Mouse (Mus musculus): Measurements from ENCODE around the gene Polr3gl.

Polr3gl gene

DNA sequence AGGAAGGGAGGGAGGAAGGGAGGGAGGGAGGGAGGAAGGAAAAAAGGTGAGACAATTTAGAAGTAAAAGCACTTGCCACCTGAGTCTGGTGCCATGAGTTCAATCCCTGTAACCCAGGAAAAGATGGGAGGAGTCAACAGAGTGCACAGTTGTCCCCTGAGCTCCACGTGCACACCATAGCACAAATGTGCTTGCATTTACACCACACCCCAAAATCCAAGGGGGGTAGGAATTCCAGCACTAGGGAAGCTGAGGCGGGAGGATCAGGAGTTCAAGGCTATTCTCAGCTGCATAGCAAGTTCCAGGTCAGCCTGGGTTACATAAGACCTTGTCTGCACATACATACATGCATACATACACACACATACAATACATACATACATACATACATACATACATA lies 22.6 kb downstream of the Polr3gl start:
- no peak for DNase-seq

DNA sequence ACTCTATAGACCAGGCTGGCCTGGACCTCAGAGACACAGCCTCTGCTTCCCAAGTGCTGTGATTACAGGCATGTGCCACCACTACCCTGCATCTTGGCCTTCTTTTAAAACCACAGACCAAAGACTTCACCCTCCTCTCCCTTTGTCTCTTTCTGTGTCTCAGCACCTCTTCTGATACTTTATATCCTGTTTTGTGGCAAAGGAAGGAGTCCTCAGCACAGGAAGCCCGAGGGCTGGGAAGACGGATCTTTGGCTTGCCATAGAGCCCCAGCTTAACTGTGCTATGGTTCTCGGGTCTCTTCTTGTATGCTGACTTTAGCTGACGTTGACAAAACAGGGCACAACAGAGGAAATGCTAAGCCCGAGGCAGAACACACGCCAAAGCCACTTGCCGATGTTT lies 23.3 kb downstream of the Polr3gl start:
- DNase-seq = no peak

DNA sequence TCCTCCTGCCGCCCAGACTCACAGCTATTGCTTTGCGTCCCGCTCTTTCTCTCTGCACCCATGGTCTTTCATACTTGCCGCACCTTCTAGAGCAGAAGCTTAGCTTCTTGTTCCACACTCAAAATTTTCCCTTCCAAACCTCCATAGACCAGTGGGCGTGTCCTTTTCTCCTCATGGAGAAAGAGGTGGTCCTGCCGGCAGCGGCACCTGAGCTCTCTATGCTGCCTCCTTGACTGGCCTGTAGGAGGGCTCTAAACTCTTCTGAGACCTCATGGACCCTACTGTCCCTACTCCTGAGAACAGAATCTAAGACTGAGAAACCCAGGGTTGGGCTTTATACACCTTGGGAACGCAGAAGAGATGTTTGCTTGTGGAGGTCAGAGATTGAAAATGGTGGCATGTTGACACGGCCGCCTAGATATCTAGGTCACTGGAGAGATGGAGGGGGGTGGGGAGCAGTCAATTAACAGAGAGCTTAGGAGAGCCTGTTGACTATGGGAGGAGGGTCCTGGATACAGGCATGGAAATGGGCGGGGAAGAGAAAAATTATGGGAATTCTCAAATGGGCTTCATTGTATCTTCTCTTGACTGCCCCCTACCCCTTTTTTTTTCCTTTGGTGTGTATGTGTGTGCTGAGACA lies 23.9 kb downstream of the Polr3gl start:
- DNase-seq = peak in 1 of 2 experiments; percentile 17

DNA sequence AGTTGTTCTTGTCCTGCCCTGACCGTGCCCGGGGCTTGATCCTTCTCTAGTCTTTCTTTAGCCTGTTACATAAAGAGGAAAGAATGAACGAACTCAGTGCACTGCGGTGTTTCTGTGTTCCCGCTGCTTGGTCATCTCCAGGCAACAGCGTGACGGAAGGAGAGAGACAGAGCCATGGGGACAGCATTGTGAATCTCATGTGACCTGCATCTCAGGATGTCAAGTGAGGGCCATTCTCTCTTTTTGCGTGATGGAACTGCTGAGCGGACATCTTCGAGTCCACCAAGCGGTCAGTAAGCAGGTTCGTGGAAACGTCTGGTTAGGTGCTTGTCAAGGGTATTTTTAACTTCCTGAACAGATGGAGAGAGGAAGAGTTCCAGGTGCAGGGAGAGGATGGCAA lies 24.5 kb downstream of the Polr3gl start:
- DNase-seq = peak; percentile 32 to 40

DNA sequence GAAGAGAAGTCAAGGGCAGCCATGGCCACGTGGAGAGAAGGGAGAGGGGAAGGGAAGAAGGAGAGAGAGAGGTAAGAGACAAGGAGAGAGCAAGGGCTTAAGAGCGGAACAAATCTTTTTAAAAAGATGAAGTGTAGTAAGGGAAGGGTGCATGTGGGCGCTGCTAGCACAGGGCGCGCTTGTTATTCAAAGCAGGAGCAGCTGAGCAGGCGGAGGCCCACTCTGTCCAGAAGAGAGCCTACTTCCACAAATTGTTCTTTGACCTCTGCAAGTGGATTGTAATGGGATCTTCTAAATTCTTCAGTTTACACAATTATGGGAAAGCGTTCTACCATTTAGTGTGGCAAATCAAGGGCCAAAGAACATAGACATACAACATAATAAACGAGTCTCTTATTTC lies 25.4 kb downstream of the Polr3gl start:
- peak; percentile 41 to 49 for DNase-seq

DNA sequence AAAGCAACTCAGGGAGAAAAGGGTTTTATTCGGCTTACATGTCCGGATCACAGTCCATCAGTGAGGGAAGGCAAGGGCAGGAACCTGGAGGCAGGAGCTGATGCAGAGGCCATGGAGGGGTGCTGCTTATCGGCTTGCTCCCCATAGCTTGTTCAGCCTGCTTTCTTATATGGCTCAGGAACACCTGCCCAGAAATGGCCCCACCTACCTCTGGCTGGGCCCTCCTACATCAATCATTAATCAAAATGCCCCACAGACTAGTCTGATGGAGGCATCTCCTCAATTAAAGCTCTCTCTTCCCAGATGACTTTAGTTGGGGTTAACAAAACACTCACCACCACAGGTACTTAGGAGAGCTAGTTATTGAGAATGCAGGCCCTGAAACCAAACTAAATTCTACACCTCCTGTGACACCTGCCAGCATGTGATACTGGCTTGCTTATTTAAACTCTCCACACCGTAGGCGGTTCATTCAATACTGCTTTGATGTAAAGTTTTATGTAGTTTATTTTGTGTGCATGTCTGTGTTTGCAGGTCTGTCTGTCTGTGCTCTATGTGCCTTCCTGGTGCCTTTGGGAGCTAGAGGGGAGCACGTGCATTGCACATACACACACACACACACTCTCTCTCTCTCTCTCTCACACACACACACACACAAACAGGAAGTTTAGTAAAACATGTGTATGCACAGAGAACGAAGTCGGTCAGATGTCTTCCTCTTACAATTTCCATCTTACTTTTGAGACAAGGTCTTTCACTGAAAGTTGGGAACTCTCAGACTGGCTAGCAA lies 27.1 kb downstream of the Polr3gl start:
- peak; percentile 75 to 81 for DNase-seq

DNA sequence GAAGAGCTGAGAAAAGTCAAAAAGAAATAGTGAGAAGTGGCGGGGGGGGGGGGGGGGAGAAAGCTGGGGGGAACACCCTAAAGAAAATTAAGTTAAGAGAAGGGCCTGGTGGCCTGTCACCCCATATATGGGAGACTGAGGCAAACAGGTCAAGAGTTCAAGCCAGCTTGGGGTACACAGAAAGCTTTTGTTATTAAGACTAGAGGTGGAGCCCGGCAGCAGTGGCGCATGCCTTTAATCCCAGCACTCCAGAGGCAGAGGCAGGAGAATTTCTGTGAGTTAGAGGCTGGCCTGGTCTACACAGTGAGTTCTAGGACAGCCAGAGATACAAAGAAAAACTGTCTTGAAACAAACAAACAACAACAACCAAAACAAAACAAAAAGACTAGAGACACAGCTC lies 28.9 kb downstream of the Polr3gl start:
- DNase-seq = peak in 1 of 2 experiments; percentile 3

DNA sequence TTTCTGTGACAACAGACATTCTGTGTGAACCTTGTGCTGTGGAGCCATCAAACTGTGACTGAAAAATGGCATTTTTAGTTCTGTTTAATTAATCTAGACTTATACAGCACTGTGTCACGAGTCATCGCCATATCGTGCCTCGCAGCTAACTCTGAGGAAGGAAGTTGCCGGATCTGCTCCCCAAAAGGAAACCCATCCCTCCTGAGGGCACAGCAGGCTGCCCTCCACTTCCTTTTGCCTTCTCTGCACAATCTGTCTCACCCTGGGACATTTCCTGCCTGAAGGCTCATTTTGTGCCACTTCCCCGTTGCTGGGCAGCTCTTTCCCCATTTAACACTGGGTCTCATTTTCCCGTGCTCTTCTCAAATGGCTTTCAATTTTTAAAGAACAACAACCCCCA lies 29.3 kb downstream of the Polr3gl start:
- DNase-seq = peak; percentile 62 to 75

DNA sequence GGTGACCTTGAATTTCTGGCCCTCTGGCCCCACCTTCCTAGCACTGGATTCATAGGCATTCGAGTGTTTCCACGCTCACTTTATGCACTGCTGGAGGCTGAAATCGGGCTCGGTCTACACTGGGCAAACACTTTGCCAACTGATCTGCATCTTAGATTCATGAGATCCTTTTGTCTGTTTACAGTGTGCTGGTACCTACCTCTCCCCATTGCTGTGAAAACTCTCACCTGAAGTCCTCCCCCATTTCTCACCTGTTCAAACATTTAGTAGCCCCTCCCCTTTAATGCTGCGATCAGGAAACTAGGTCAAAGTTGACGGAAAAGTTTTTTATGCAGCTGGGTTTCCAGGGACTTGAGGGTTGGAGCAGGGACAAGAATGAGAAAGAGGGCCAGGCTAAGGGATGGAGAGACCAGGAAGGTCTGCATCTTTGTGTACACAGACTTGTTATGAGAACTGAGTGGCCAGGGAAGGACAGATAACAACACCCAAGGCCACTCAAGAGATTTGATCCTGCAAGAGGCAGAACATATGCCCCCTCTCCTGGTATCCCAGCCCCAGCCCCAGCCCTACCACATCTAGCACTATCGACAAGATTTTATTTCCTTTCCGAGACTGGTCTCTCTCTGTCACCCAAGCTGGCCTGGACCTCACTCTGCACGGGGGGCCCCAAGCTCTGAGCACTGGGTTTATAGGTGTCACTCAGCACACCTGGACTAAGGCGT lies 29.9 kb downstream of the Polr3gl start:
- DNase-seq = peak; percentile 63 to 73

DNA sequence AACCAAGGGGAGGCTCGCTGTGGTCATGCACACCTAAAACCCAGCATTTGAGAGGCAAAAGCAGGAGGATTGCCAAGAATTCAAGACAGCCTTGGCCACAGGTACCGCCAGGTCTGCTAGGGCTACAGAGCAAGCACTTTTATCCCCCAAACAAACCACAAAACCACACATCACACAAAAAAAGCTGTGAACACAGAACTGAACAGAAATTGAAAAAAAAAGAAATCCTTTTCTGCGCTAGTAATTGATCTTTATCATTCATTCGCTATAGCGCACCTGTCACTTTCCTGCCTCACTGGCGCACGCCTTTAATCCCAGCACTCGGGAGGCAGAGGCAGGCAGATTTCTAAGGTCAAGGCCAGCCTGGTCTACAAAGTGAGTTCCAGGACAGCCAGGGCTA lies 30.7 kb downstream of the Polr3gl start:
- peak; percentile 26 to 37 for DNase-seq

DNA sequence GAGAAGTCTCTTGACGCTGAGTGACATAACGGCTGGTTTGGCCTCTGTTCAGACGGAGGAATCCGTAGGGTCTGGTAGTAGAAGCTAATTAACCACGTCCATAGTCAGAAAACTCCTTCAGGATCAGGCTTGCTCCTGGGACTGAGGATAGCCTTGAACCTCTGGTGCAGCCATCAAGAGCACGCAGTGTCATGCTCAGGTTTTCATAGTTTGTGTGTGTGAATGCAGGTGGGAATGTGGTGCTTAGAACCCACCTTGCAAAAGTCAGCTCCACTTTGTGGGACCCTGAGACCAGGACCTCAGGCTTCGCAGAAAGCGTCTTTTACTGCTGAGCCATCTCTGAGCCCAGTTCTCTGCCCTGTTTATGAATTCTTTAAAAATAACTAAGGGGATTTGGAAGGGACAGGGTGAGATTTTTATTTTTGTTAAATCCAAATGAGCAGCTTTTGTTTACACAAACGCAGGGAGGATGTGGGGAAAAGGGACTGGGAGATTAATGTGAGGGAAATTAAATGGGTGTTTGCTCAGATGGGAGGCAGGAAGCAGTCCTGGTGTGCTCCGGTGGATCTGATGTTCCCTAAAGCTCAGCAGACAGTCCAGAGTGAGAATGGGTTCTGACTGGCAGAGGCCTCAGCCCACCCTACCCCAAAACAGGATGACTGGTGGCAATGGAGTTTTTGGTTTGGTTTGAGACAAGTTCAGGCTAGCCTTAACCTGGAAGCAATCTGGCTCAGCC lies 31.9 kb downstream of the Polr3gl start:
- DNase-seq = peak; percentile 49 to 74

DNA sequence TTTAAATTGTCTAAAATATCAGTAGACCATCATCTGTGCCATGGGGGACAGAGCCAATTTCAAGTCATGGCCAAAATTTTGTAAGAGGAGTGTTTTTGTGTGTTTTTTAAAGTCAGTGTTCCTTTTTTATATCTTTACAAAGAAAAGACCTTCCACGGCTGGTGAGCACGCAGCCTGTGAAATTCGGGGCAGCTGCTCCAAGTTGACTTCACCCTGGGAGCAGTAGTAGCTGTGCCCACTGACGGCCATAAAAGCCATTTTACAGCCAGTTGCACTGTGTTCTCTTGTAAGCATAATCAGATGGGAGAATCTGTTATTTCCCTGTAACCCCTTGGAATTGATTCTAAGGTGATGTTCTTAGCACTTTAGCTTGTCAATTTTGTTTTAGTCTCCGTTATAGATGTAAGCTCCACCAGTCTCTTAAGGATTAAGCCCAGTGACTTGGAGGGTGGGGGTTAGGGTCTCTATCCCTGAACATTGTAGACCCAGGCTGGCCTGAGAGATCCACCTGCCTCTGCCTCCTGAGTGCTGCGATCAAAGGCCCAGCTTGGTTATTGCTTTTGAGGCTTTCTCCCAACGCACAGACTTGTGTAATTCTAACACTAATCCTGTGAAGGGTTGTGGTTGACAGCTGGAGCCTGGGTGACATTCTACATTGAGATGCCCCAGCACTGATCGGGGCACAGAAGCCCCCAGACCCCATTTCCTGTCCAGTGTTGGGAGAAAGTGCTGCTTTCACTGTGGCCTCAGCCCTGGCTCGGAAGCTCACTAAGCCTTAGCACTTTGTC lies 32.9 kb downstream of the Polr3gl start:
- DNase-seq = peak; percentile 29 to 47

DNA sequence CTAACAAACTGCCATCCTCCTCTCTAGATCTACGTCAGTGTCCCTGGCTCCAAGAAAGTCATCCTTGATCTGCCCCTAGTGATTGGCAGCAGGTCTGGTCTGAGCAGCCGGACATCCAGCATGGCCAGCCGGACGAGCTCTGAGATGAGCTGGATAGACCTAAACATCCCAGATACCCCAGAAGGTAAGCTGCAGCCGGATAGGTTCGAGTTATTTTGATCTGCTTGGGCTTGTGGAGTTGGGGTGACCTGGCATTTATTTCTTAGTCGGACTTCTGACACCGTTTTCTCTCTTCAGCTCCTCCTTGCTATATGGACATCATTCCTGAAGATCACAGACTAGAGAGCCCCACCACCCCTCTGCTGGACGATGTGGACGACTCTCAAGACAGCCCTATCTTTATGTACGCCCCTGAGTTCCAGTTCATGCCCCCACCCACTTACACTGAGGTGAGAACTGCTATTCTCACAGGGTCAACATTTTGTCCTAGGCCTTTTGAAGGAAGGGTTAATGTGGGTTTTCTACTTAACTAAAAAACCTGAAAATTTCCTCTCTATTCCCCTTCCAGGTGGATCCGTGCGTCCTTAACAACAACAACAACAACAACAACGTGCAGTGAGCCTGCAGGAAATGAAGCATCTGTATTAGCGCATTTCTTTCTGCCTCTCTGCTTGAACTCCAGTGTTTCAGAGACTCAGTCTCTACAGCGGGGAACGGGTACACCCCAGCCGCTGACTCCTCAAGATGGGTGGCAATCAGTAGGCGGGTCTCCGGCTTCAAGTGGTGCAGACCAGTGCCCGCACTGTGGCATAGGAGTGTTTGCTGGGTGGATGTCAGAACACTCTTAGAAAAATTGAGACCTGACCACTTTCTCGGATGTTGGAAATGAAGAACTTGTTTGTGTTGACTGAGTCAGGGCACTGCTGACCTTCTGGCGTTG lies 33.8 kb downstream of the Polr3gl start:
- DNase-seq = peak; percentile 35 to 47

DNA sequence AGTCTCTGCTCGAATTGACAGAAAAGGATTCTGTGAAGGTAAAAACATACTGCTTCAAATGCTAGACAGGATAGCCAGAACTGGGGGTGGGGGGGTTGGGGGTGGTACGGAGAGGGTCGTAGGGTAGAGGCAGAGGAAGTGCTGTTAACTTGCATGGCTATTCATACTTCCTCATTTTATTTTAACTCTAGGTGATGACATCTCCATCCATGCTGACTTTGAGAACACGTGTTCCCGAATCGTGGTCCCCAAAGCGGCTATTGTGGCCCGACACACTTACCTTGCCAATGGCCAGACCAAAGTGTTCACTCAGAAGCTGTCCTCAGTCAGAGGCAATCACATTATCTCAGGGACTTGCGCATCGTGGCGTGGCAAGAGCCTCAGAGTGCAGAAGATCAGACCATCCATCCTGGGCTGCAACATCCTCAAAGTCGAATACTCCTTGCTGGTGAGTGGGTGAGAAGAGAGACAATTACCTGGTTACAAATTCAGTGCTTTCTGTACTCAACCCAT lies 34.5 kb downstream of the Polr3gl start:
- DNase-seq = peak in 1 of 2 experiments; percentile 30

DNA sequence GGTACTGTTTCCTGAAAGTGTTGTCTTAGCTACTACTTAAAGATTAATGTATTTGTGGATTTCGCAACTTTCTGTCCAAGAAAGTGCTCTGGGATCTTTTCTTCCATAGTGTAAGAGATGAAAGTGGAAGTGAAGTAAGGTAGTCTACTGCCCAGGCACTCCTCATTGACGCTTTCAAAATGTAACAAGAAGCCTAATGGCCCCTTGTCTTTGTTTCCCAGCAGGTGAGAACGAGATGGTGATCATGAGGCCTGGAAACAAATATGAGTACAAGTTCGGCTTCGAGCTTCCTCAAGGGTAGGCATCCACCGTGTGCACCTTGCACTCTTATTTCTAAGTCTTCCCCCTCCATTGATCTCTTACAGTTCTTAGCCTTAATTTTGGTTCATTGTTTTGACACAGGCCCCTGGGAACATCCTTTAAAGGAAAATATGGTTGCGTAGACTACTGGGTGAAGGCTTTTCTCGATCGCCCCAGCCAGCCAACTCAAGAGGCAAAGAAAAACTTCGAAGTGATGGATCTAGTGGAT lies 35.2 kb downstream of the Polr3gl start:
- peak in 1 of 2 experiments; percentile 8 for DNase-seq

DNA sequence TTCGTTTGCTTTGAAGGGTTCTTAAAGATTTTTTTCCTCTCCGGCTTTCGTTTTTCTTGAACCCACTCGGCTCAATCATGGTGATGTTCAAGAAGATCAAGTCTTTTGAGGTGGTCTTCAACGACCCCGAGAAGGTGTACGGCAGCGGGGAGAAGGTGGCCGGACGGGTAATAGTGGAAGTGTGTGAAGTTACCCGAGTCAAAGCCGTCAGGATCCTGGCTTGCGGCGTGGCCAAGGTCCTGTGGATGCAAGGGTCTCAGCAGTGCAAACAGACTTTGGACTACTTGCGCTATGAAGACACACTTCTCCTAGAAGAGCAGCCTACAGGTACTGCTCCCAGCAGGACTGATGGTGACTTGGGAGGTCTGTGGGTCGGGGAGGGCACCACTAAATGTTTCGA lies 35.8 kb downstream of the Polr3gl start:
- DNase-seq = peak; percentile 39 to 64

DNA sequence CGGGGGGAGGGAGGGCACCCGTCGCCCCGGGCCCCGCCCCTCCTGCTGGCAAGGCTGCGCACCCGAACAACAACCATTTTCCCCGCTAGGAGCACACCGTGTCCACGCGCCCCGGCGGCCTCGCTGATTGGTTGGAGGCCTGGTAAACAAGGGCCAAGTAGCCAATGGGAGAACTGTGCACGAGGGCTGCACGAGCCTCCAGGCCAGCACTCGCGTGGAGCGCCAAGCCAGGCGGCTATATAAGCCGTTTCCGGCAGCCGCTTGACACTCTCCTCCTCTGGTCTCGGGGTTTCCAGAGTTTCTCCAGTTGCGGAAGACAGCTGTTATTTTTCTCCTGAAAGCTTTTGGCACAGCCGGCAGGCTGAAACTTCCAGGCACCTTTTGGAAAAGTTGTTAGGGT lies 36.3 kb downstream of the Polr3gl start, which contains the start of gene Txnip:
Txnip (plus strand) TSS at position 264 of the 400 bp plus-strand sequence.
- peak; percentile 100 for DNase-seq

DNA sequence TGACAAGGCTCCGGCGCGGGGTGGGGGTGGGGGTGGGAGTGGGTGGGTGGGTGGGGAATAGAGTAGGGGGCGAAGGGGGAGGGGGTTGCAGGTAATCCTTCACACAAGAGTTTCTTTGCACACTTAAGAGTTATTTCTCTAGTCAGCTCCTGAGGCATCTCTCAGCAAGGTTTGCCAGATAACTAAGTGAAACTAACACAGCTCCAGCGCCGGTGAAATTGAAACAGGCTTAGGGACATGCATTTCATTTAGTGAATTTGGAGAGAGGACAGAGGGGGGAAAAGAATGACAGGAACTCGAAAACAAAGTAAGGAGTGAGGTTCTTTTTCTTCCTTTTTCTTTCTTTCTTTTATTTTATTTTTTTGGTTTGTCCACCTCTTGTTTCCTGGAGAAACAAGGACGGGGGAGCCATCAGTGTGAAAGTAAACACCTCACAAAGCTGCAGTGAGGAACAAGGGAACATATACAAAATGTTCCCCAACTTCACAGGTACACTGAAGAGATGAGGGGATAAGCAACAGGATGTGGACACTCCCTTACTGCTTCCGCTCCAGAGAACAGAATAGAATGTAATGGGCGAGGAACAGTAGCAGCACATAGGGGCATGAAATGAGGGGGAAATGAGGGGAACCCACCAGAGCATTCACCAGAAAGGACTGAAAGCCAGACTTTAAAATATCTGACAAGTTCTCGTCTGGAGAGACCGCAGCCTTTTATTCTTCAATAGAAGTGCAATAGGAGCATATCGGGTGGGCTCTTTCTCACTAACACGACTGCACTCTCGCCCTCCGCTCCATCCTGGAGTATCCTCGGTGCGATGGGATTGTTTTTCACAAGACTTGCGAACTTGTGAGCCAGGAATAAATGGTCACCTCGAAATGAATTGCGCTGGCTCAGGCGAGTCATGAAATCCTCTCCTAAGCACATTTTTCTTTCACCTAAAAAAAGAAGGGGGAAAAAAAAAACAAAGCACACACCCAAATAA lies 37.0 kb downstream of the Polr3gl start:
- DNase-seq = peak; percentile 36 to 43

Measured in kidney, postnatal 36 days (tissue).